Mouse (Mus musculus): ENCODE measurements around the gene Cacna1d.

DNA sequence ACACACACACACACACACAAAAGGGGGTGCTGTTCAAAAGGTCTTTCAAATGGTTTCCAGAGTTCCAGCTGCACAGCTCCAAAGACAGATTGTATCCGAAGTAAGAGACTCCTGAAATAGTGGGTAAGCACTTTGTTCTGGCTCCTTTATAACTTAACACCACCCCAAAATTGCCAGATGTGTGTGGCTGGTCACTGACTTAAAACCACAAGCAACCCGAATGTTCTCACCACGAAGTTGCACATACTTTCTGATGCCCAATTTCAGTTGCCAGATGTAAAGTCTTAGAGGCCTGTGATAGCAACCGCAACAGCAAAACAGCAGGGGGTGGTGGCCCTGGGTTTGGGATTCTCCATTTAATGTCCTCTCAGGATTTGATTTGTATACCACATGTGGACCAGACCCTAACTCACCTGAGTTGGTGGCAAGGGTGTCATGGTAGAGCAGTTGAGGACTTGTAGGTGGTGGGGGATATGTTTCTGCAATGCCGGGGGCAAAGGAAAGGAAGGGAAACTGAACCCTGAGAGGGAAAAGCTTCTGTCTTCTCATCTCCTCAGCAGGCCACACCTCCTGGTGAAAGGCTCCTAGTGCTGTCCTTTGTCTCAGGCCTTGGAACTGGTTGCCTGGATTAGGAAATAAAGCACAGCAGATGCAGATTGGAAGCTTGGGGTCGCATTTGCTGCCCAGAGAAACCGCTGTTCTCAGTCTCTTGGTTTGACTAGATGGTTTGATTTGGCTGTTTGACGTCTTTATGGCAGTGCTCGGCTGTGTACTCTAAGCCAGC, 471.3 kb downstream of the Cacna1d start:
- TF ChIP-seq NELFE (IDR thresholded peaks at IDR 0.05; ENCODE audit: low read depth, low read length) (no peak), MAX (IDR thresholded peaks at IDR 0.05; ENCODE audit: low read length) (no peak), ETS1 (IDR thresholded peaks at IDR 0.05; ENCODE audit: low read depth, low read length) (no peak), CTCF (IDR thresholded peaks at IDR 0.05 in 2 of 3, conservative IDR thresholded peaks at IDR 0.05 in 1 of 3; ENCODE audit: control insufficient read depth in 1 of 3, insufficient read depth in 1 of 3, low read depth in 2 of 3, low read length in 3 of 3, poor library complexity in 1 of 3, severe bottlenecking in 1 of 3) (no peak), TCF12 (IDR thresholded peaks at IDR 0.05; ENCODE audit: low read depth, low read length) (no peak), POLR2AphosphoS2 (IDR thresholded peaks at IDR 0.05; ENCODE audit: low read length) (no peak), SMC3 (IDR thresholded peaks at IDR 0.05; ENCODE audit: low read depth, low read length) (no peak), GATA1 (IDR thresholded peaks at IDR 0.05; ENCODE audit: low read depth, low read length) (no peak), UBTF (IDR thresholded peaks at IDR 0.05; ENCODE audit: borderline replicate concordance, insufficient read depth, low read depth, low read length) (no peak)

Measured in MEL (cell line).